Mouse (Mus musculus) adrenal gland, postnatal 36 days (tissue): ENCODE results near the gene D17H6S53E. TPM values are rescaled to one million over a fixed set of nuclear protein-coding genes. Genes with fewer than 3 reads are reported as not detected.
A peak's percentile ranks its signal among the peaks of the same experiment; 100 is the strongest.
"Not testable (repeated sequence)": the region's sequence is repeated elsewhere in the genome, so short reads cannot be mapped to it uniquely, and the experiment has no call there.

Experiments
- DNase-seq, 2 experiments: peaks; one replicate each; pipeline ENCODE4 v3.0.0; 2021; ENCODE audit warnings: mixed read lengths in 1 of 2
- total RNA-seq, 2 experiments: library from RNA; stranded (reverse); gene quantifications; 2 replicates each; pipeline ENCODE4 v1.2.3; 2021

The D17H6S53E gene
- total RNA-seq, 2 experiments from 2014 or later: 25.0 to 29.5 TPM

GRCm38 (mm10) chr17:35100196-35100765, 25.9 kb upstream of the D17H6S53E start:
- DNase-seq: no peak

GRCm38 (mm10) chr17:35101161-35101560, 25.0 kb upstream of the D17H6S53E start:
- peak; percentile 33 to 47 for DNase-seq

- DNase-seq: no peak
Observed at GRCm38 (mm10) chr17:35102299-35102698, 23.9 kb upstream of the D17H6S53E start.

GRCm38 (mm10) chr17:35103221-35103690, 22.9 kb upstream of the D17H6S53E start:
- DNase-seq: no peak

GRCm38 (mm10) chr17:35104079-35104478, 22.1 kb upstream of the D17H6S53E start:
- DNase-seq: no peak

GRCm38 (mm10) chr17:35104754-35105153, 21.4 kb upstream of the D17H6S53E start:
- no peak for DNase-seq

GRCm38 (mm10) chr17:35105740-35106389, 20.3 kb upstream of the D17H6S53E start:
- DNase-seq: peak; percentile 27 to 48

GRCm38 (mm10) chr17:35106522-35106921, 19.7 kb upstream of the D17H6S53E start:
- no peak for DNase-seq

- no peak for DNase-seq
Observed at GRCm38 (mm10) chr17:35108097-35108496, 18.1 kb upstream of the D17H6S53E start, which contains the start of gene Ly6g5c. Ly6g5c (plus strand) TSS chr17:35108279.

GRCm38 (mm10) chr17:35111774-35112173, 14.4 kb upstream of the D17H6S53E start:
- no peak for DNase-seq

- peak; percentile 18 to 61 for DNase-seq
Observed at GRCm38 (mm10) chr17:35115046-35116019, 10.8 kb upstream of the D17H6S53E start, which contains the start of gene Ly6g5b. Ly6g5b (minus strand) TSS chr17:35115428.

- DNase-seq: peak; percentile 58 to 75
Observed at GRCm38 (mm10) chr17:35120745-35121142, 5.4 kb upstream of the D17H6S53E start.

GRCm38 (mm10) chr17:35121143-35121799, 4.9 kb upstream of the D17H6S53E start, which contains the start of gene Gpank1:
Gpank1 (plus strand) TSS chr17:35121455.
- DNase-seq: peak; percentile 99

- peak; percentile 55 to 71 for DNase-seq
Observed at GRCm38 (mm10) chr17:35121871-35122303, 4.3 kb upstream of the D17H6S53E start, which contains the start of gene Csnk2b. Csnk2b (minus strand) TSS chr17:35122053.

GRCm38 (mm10) chr17:35123287-35123686, 2.9 kb upstream of the D17H6S53E start:
- not testable (repeated sequence) for DNase-seq

- DNase-seq: not testable (repeated sequence)
Observed at GRCm38 (mm10) chr17:35124261-35124896, 1.8 kb upstream of the D17H6S53E start.

GRCm38 (mm10) chr17:35125081-35125480, 1.1 kb upstream of the D17H6S53E start:
- no peak for DNase-seq

GRCm38 (mm10) chr17:35125578-35125977, 595 bp upstream of the D17H6S53E start:
- no peak for DNase-seq

- DNase-seq: no peak
Observed at GRCm38 (mm10) chr17:35127017-35127416, 844 bp downstream of the D17H6S53E start.

- DNase-seq: no peak
Observed at GRCm38 (mm10) chr17:35128996-35129395, 2.8 kb downstream of the D17H6S53E start.

GRCm38 (mm10) chr17:35131038-35131437, 4.9 kb downstream of the D17H6S53E start:
- DNase-seq: no peak
